8 mouse cellular contexts compared by ENCODE assay signal in genomic region chr2:37452376-37452760, GRCm38 (mm10). TPM values are rescaled to one million over a fixed set of nuclear protein-coding genes. Genes with fewer than 3 reads are reported as not detected.
DNase-seq lines count a peak whose midpoint lies in the region; ATAC-seq and TF ChIP-seq lines count a peak whose summit lies in the region.

No protein-coding gene starts in this region.

- peaks cover 9% of the 10 kb centered on the region for H3K4me1 ChIP-seq in heart, embryonic 15.5 days (replicated peaks)
- H3K4me1 ChIP-seq in G1E (ENCODE audit: insufficient read depth, low read depth, low read length): peaks cover 28% of the 10 kb centered on the region
- no peaks in the 10 kb centered on the region; the same call in 1 of the 2 replicates for H3K4me1 ChIP-seq in forebrain, embryonic 11.5 days (replicated peaks; ENCODE audit: control insufficient read depth, insufficient read depth, low read length)
- H3K4me1 ChIP-seq in liver, embryonic 12.5 days: peaks cover 30% of the 10 kb centered on the region

- H3K4me3 ChIP-seq in heart, embryonic 15.5 days: peak overlapping the region; percentile 94
- H3K4me3 ChIP-seq in G1E (ENCODE audit: low read depth, low read length): peak overlapping the region; percentile 82
- H3K4me3 ChIP-seq in forebrain, embryonic 11.5 days (ENCODE audit: low read depth, low read length): peak overlapping the region; percentile 74
- H3K4me3 ChIP-seq in liver, embryonic 12.5 days: peak overlapping the region; percentile 85

- peak overlapping the region; percentile 97 for H3K9ac ChIP-seq in heart, embryonic 15.5 days
- H3K9ac ChIP-seq in forebrain, embryonic 11.5 days (ENCODE audit: low read length): peak overlapping the region; percentile 84
- peak overlapping the region; percentile 94 for H3K9ac ChIP-seq in liver, embryonic 12.5 days

- no peaks in the 10 kb centered on the region for H3K27me3 ChIP-seq in heart, embryonic 15.5 days
- H3K27me3 ChIP-seq in G1E (ENCODE audit: insufficient read depth, low read length): no peaks in the 10 kb centered on the region
- no peaks in the 10 kb centered on the region for H3K27me3 ChIP-seq in forebrain, embryonic 11.5 days (ENCODE audit: control insufficient read depth, insufficient read depth, low read length)
- H3K27me3 ChIP-seq in liver, embryonic 12.5 days (replicated peaks): no peaks in the 10 kb centered on the region

- H3K27ac ChIP-seq in heart, embryonic 15.5 days: peak overlapping the region; percentile 84
- H3K27ac ChIP-seq in forebrain, embryonic 11.5 days (ENCODE audit: low read depth, low read length): no peak overlapping the region
- H3K27ac ChIP-seq in liver, embryonic 12.5 days: peak overlapping the region; percentile 83

- H3K36me3 ChIP-seq in heart, embryonic 15.5 days: no peaks in the 10 kb centered on the region
- peaks cover 12% of the 10 kb centered on the region for H3K36me3 ChIP-seq in G1E (replicated peaks)
- no peaks in the 10 kb centered on the region for H3K36me3 ChIP-seq in forebrain, embryonic 11.5 days (ENCODE audit: control insufficient read depth, insufficient read depth, low read length)
- 0 out of 2 replicates have a peak, but pooled peaks cover 6% of the 10 kb centered on the region for H3K36me3 ChIP-seq in liver, embryonic 12.5 days

- intact Hi-C loops in left cerebral cortex, postnatal 4 days (cut with DNase I): no loop called here

- no peaks in the 10 kb centered on the region for H3K9me3 ChIP-seq in heart, embryonic 15.5 days (replicated peaks)
- H3K9me3 ChIP-seq in G1E (replicated peaks): no peaks in the 10 kb centered on the region
- no peaks in the 10 kb centered on the region for H3K9me3 ChIP-seq in forebrain, embryonic 11.5 days (ENCODE audit: control insufficient read depth, low read length)
- no peaks in the 10 kb centered on the region for H3K9me3 ChIP-seq in liver, embryonic 12.5 days (replicated peaks)

- ATAC-seq in heart, embryonic 15.5 days (replicated peaks; ENCODE audit: insufficient number of reproducible peaks, insufficient read depth, low FRiP score, low read depth): peak; percentile 86
- no peak for ATAC-seq in G1E (ENCODE audit: extremely low read depth, insufficient number of reproducible peaks, low FRiP score, poor library complexity, severe bottlenecking)
- peak; percentile 87 for ATAC-seq in forebrain, embryonic 11.5 days (replicated peaks; ENCODE audit: low FRiP score)
- peak; percentile 69 for ATAC-seq in liver, embryonic 12.5 days

- DNase-seq in heart, adult 8-10 months (ENCODE audit: low spot score): no peak
- DNase-seq in G1E (ENCODE audit: low spot score): no peak
- DNase-seq in forebrain, embryonic 11.5 days (ENCODE audit: low spot score): no peak
- no peak for DNase-seq in Muller cell, postnatal 12 days (ENCODE audit: inconsistent ontology term)
- no peak for DNase-seq in testis, postnatal 10 days (ENCODE audit: low spot score)
- no peak for DNase-seq in left cerebral cortex, postnatal 4 days

- WGBS in heart, embryonic 15.5 days: 0% methylated on average over 24 of the region's 24 CpGs
- under 1% methylated on average over 24 of the region's 24 CpGs for WGBS in forebrain, embryonic 11.5 days
- WGBS in liver, embryonic 12.5 days (ENCODE audit: insufficient replicate concordance): 3% methylated on average over 18 of the region's 24 CpGs

- no peak for TF ChIP-seq CTCF in G1E (IDR thresholded peaks at IDR 0.05; ENCODE audit: low read depth, low read length)

- peak overlapping the region; percentile 72 for H3K4me2 ChIP-seq in heart, embryonic 15.5 days
- peak overlapping the region; percentile 74 for H3K4me2 ChIP-seq in forebrain, embryonic 11.5 days (ENCODE audit: low read depth, low read length, severe bottlenecking)
- H3K4me2 ChIP-seq in liver, embryonic 12.5 days: peak overlapping the region; percentile 81

RNA-seq across cellular contexts. Expression of gene Rabgap1, which starts 9.3 kb away (rescaled TPM):
- 25.3 and 25.9 TPM in 2 replicates for polyA plus RNA-seq in heart, embryonic 15.5 days (2015; fragmentation: Nextera tagmentation; extraction: Ambion mirVana)
- total RNA-seq in heart, adult 8-10 months (2022): 10 to 100 TPM; 38.9 to 46.1 (median 41.1) TPM
- total RNA-seq in G1E (2014; fragmentation: Nextera tagmentation) (76.2 and 80.4 TPM in 2 replicates), G1E (2017) (83.5 and 101 TPM in 2 replicates)
- polyA plus RNA-seq in G1E (2012): 2.8 and 4.3 TPM in 2 replicates
- 49.4 and 57.5 TPM in 2 replicates for polyA plus RNA-seq in forebrain, embryonic 11.5 days (2014; fragmentation: Nextera tagmentation; extraction: Ambion mirVana)
- polyA plus RNA-seq in liver, embryonic 12.5 days (2016; fragmentation: Nextera tagmentation; extraction: Ambion mirVana): 13.4 and 13.9 TPM in 2 replicates
- total RNA-seq in left cerebral cortex, postnatal 4 days (2021): 100 to 1,000 TPM; 111 to 115 TPM

RNA-seq across cellular contexts. Expression of gene Zbtb6, which starts 9.4 kb away (rescaled TPM):
- 3.3 and 3.9 TPM in 2 replicates for polyA plus RNA-seq in heart, embryonic 15.5 days (2015; fragmentation: Nextera tagmentation; extraction: Ambion mirVana)
- 1 to 10 TPM; 3.6 to 4.3 (median 4.0) TPM for total RNA-seq in heart, adult 8-10 months (2022)
- total RNA-seq in G1E (2014; fragmentation: Nextera tagmentation) (33.8 and 34.4 TPM in 2 replicates), G1E (2017) (43.4 and 48.2 TPM in 2 replicates)
- polyA plus RNA-seq in G1E (2012): 0.55 and 0.98 TPM in 2 replicates
- 8.0 and 8.5 TPM in 2 replicates for polyA plus RNA-seq in forebrain, embryonic 11.5 days (2014; fragmentation: Nextera tagmentation; extraction: Ambion mirVana)
- polyA plus RNA-seq in liver, embryonic 12.5 days (2016; fragmentation: Nextera tagmentation; extraction: Ambion mirVana): 3.3 and 3.6 TPM in 2 replicates
- 10 to 100 TPM; 30.5 to 31.7 TPM for total RNA-seq in left cerebral cortex, postnatal 4 days (2021)

RNA-seq across cellular contexts. Expression of gene Zbtb26, which starts 9.4 kb away (rescaled TPM):
- polyA plus RNA-seq in heart, embryonic 15.5 days (2015; fragmentation: Nextera tagmentation; extraction: Ambion mirVana): 3.9 and 4.8 TPM in 2 replicates
- total RNA-seq in heart, adult 8-10 months (2022): 1 to 10 TPM; 3.2 to 4.8 (median 4.1) TPM
- total RNA-seq in G1E (2014; fragmentation: Nextera tagmentation) (37.1 and 37.3 TPM in 2 replicates), G1E (2017) (21.1 and 25.7 TPM in 2 replicates)
- 0.67 and 0.85 TPM in 2 replicates for polyA plus RNA-seq in G1E (2012)
- polyA plus RNA-seq in forebrain, embryonic 11.5 days (2014; fragmentation: Nextera tagmentation; extraction: Ambion mirVana): 13.3 and 15.4 TPM in 2 replicates
- polyA plus RNA-seq in liver, embryonic 12.5 days (2016; fragmentation: Nextera tagmentation; extraction: Ambion mirVana): 3.3 and 3.4 TPM in 2 replicates
- total RNA-seq in left cerebral cortex, postnatal 4 days (2021): 10 to 100 TPM in 1 of 2 experiments, 1 to 10 TPM in 1; 8.8 to 12.8 TPM

RNA-seq across cellular contexts. Expression of gene Rc3h2, which starts 29.7 kb away (rescaled TPM):
- 9.2 and 11.4 TPM in 2 replicates for polyA plus RNA-seq in heart, embryonic 15.5 days (2015; fragmentation: Nextera tagmentation; extraction: Ambion mirVana)
- 10 to 100 TPM; 28.1 to 36.7 (median 35.2) TPM for total RNA-seq in heart, adult 8-10 months (2022)
- total RNA-seq in G1E (2014; fragmentation: Nextera tagmentation): 86.0 and 118 TPM in 2 replicates
- total RNA-seq in G1E (2017): 58.3 and 68.1 TPM in 2 replicates
- 1.7 and 2.1 TPM in 2 replicates for polyA plus RNA-seq in G1E (2012)
- 26.7 and 31.1 TPM in 2 replicates for polyA plus RNA-seq in forebrain, embryonic 11.5 days (2014; fragmentation: Nextera tagmentation; extraction: Ambion mirVana)
- polyA plus RNA-seq in liver, embryonic 12.5 days (2016; fragmentation: Nextera tagmentation; extraction: Ambion mirVana): 7.0 and 7.7 TPM in 2 replicates
- total RNA-seq in left cerebral cortex, postnatal 4 days (2021): 10 to 100 TPM; 87.9 to 93.5 TPM
